Mouse (Mus musculus) lung, postnatal 0 days (tissue): ENCODE results near the gene Rnf128.

ENCODE experiments used
- CTCF ChIP-seq: IDR thresholded peaks from 2 replicates; pipeline ENCODE4 v1.5.1; 2016; ENCODE audit warnings: antibody characterized with exemption, mild to moderate bottlenecking
- EP300 ChIP-seq: IDR thresholded peaks from 2 replicates; pipeline ENCODE4 v1.6.1; 2016; ENCODE audit warnings: antibody characterized with exemption, mild to moderate bottlenecking, control low read depth

- TF ChIP-seq CTCF (no peak), EP300 (no peak)
Observed at GRCm38 (mm10) chrX:139529678-139530077, 33.4 kb upstream of the Rnf128 start.
